Mouse (Mus musculus) Patski (cell line): ENCODE data around the gene Ankrd11. TPM values are rescaled to one million over a fixed set of nuclear protein-coding genes. Genes with fewer than 3 reads are reported as not detected.

ENCODE experiments used
- ATAC-seq: fragments of 100-300 bp; one replicate; pipeline ENCODE4 v1.8.0; 2021
- CTCF ChIA-PET: fragments of 350-600 bp; sonication (Branson Sonifier 250); formaldehyde crosslinking; loops from one replicate; lab custom pipeline; 2022; ENCODE audit warnings: inconsistent platforms; lab: Charles Lee
- POLR2A ChIA-PET: fragments of 350-600 bp; sonication (Branson Sonifier 250); formaldehyde crosslinking; loops from one replicate; lab custom pipeline; 2022; ENCODE audit warnings: antibody characterized with exemption, inconsistent platforms; lab: Charles Lee
- DNase-seq: peaks from one replicate; pipeline ENCODE4 v3.0.0-alpha.2; 2011; ENCODE audit warnings: low read depth, low spot score
- H3K27me3 ChIP-seq: fragments of 371-371 bp; one replicate; pipeline ENCODE4 v1.5.1; 2021
- CTCF ChIP-seq: fragments of 100-300 bp; IDR thresholded peaks from one replicate; pipeline ENCODE4 v1.5.1; 2021
- in situ Hi-C: fragments of 300-500 bp; cut with MboI; formaldehyde crosslinking; loops from 3 replicates; pipeline ENCODE4 v1.11.1; 2018; ENCODE audit warnings: low pct_unique_long_range_greater_than_20kb, mixed read lengths
- polyA plus RNA-seq: library from polyadenylated mRNA; unstranded; gene quantifications from one replicate; pipeline ENCODE4 v1.2.3, GENCODE M21; 2021

Gene Ankrd11
- polyA plus RNA-seq, 1 experiment from 2014 or later: 76.4 TPM

DNA sequence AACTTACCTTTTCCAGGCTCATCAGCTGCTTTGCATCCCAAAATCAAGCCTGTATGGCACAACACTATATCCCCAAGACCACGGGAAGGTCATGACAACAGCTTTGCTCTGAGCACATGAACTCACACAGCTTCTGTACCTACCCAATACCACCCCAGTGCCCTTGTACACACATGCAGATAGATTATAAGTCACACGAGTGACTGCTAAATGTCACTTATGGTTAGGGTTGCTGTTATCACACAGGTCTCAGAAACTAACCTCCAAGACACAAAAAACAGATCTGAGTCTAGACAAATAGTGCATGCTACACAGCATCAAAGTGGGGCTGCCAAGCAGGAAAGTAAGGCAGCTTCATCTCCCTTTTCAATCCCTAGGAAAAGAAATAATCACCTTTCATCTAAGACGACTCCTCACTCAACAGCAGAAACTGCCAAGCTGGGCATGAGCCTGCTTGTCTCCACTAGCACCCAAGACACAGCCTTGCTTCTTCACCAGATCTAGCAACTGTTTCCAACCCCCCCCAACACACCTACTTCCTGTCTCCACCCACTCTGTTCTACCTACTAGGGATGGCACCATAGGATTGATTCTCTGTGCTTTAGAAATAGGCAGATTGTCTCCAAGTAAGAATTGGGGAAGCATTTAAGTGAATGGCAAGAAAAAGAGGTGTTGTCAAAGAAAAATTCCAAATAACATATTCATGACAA is 87.8 kb downstream of the Ankrd11 start:
- in situ Hi-C loops: no loop called here
- TF ChIP-seq CTCF: no peak
- ATAC-seq (no peak), DNase-seq (no peak)
- H3K27me3 ChIP-seq: no peaks in the 10 kb centered on the region
- ChIA-PET CTCF (no interaction called here), POLR2A (interaction anchor here (0.6 kb wide), 1 partner anchor 22 kb away, joined by 3 read pairs; no protein-coding TSS in a partner anchor)

DNA sequence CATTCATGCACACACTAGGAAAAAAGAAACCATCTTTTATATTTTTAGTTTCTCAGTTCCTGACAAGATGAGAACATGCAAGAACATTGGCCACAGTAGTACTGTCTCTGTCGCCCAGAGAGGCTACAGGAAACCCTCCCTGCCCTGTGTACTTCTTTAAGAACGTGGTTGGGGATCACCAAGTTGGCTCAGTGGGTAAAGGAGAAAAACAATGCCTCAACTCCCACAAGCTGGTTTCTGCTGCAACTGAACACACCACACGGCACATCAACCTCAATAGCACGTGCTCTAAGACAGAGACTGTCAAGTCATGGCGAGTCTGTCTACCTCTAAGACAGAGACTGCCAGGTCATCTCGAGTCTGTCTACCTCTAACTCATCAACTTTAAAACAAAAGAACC is 89.0 kb downstream of the Ankrd11 start:
- in situ Hi-C loops: no loop called here
- H3K27me3 ChIP-seq: no peaks in the 10 kb centered on the region
- ATAC-seq: no peak
- POLR2A ChIA-PET: no interaction called here
- no peak for DNase-seq
- CTCF ChIA-PET: no interaction called here
- no peak for TF ChIP-seq CTCF

GRCm38 (mm10) chr8:122951456-122951855 is 90.6 kb downstream of the Ankrd11 start:
- DNase-seq: no peak
- CTCF ChIA-PET: no interaction called here
- no peaks in the 10 kb centered on the region for H3K27me3 ChIP-seq
- no peak for ATAC-seq
- POLR2A ChIA-PET: interaction anchor here (1.0 kb wide), 1 partner anchor 10 kb away, joined by 5 read pairs; no protein-coding TSS in a partner anchor
- in situ Hi-C loops: no loop called here
- no peak for TF ChIP-seq CTCF

DNA sequence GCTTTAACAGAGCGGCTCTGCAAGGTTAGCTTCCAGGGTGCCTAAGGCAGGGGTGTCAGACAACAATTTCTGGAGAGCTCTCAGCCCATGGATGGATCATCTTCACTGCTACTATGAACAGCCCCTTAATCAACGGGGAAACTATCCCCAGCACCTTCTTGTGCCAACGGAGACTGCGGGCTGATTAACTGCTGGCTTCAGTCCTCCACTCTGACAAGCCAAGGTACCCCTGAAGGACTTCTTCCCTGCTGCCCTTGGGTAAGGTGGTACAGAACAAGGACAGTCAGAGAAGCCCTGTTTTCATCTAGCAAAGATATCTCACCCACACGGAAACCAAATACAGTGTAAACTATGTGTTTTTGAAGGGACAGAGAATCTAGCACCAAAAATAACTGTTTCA is 92.4 kb downstream of the Ankrd11 start:
- ChIA-PET POLR2A (no interaction called here), CTCF (no interaction called here)
- H3K27me3 ChIP-seq: no peaks in the 10 kb centered on the region
- DNase-seq (no peak), ATAC-seq (no peak)
- in situ Hi-C loops: no loop called here
- no peak for TF ChIP-seq CTCF

DNA sequence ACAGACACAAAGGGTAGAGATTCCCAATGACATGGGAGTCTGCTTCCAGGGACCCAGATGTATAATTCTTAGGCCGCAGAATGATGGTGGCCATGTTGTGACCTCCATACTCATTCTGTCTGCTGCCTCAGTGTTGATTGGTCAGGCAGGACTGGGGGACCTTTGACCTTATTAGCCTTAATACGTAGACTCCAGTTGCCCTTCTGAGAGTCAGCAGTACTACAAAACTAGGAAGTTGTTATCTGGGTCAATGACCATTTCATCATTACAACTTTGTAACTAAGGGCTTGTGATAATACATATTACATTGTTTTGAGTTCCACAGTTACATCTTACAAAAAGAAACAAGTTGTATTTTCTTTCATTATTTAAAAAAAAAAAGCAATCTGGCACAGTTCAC is 96.3 kb downstream of the Ankrd11 start:
- CTCF ChIA-PET: no interaction called here
- no peak for ATAC-seq
- no peak for DNase-seq
- H3K27me3 ChIP-seq: no peaks in the 10 kb centered on the region
- no peak for TF ChIP-seq CTCF
- POLR2A ChIA-PET: no interaction called here
- in situ Hi-C loops: no loop called here

- in situ Hi-C loops: no loop called here
- no peak for DNase-seq
- no peaks in the 10 kb centered on the region for H3K27me3 ChIP-seq
- CTCF ChIA-PET: interaction anchor here (0.9 kb wide), 1 partner anchor 88 kb away, joined by 3 read pairs; no protein-coding TSS in a partner anchor
- POLR2A ChIA-PET: interaction anchor here (1.0 kb wide), 1 partner anchor 9 kb away, joined by 3 read pairs; no protein-coding TSS in a partner anchor
- ATAC-seq: no peak
- TF ChIP-seq CTCF: no peak
These were observed 99.0 kb downstream of the Ankrd11 start for GRCm38 (mm10) chr8:122942803-122943713.

DNA sequence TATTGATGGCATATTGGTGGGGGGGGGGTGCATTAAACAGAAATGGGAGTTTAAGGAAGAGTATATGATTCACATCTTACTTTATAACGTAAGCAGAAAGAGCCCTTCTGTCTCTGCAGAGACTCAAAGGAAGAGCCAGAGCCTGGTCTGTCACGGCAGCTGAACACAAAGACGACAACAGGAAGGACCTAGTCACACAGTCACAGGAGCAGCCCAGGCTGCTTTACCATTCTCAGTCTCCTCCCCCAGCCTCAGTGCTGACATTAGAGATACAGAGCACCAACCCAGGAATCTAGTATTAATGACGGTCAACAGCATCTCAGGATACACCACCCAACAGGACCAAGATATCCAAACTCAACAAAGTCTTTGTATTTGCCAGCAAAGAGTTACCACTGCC is 103.5 kb downstream of the Ankrd11 start:
- CTCF ChIA-PET: no interaction called here
- DNase-seq: no peak

GRCm38 (mm10) chr8:122938170-122938569 is 103.9 kb downstream of the Ankrd11 start:
- POLR2A ChIA-PET: no interaction called here
- in situ Hi-C loops: no loop called here
- ATAC-seq (no peak), DNase-seq (no peak)
- TF ChIP-seq CTCF: no peak
- CTCF ChIA-PET: no interaction called here
- no peaks in the 10 kb centered on the region for H3K27me3 ChIP-seq

More for the DNA sequence above, 103.5 kb downstream of the Ankrd11 start:
- in situ Hi-C loops: no loop called here
- POLR2A ChIA-PET: interaction anchor here (0.5 kb wide), 1 partner anchor 90 kb away, joined by 3 read pairs; no protein-coding TSS in a partner anchor
- H3K27me3 ChIP-seq: no peaks in the 10 kb centered on the region
- no peak for TF ChIP-seq CTCF
- no peak for ATAC-seq

DNA sequence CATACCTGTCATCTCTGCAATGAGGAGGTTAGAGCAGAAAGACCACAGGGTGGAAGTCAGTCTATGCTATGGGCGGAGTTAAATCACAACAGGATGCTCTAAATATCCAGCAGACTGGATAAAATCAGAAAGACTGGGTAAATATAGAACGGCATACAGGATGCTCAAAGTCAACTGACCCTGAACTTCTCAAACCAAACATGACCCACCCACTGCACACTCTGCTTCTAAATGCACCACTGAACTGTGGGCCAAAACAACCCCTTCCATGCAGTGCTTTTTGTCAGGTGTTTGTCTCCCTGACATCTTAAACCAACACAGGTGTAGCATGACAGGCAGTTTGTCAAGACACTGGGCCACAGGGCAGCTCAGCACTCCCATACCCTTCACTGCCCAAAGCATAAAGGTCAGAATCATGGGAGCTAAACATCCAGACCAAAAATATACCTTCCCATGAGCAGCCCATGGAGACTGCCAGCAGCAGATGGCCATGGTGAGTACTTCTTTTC is 104.5 kb downstream of the Ankrd11 start:
- ATAC-seq (no peak), DNase-seq (no peak)
- no peaks in the 10 kb centered on the region for H3K27me3 ChIP-seq
- CTCF ChIA-PET: no interaction called here
- in situ Hi-C loops: no loop called here
- POLR2A ChIA-PET: no interaction called here
- no peak for TF ChIP-seq CTCF

GRCm38 (mm10) chr8:122935912-122936311 is 106.2 kb downstream of the Ankrd11 start:
- CTCF ChIA-PET: no interaction called here
- DNase-seq (no peak), ATAC-seq (no peak)
- no peak for TF ChIP-seq CTCF
- in situ Hi-C loops: no loop called here
- H3K27me3 ChIP-seq: no peaks in the 10 kb centered on the region
- POLR2A ChIA-PET: no interaction called here

- no peak for ATAC-seq
- no peak for DNase-seq
- no peaks in the 10 kb centered on the region for H3K27me3 ChIP-seq
- in situ Hi-C loops: no loop called here
- ChIA-PET POLR2A (no interaction called here), CTCF (interaction anchor here (1.1 to 1.3 kb wide), 2 partner anchors 10 to 29 kb away, joined by 5 read pairs; no protein-coding TSS in a partner anchor)
- TF ChIP-seq CTCF: no peak
These were observed 107.0 kb downstream of the Ankrd11 start for GRCm38 (mm10) chr8:122935118-122935517.
